Mouse (Mus musculus): ENCODE results near the gene Ptprf. TPM values are rescaled to one million over a fixed set of nuclear protein-coding genes. Genes with fewer than 3 reads are reported as not detected.

Ptprf gene
- polyA plus RNA-seq, 1 experiment from 2014 or later: 26.9 TPM

DNA sequence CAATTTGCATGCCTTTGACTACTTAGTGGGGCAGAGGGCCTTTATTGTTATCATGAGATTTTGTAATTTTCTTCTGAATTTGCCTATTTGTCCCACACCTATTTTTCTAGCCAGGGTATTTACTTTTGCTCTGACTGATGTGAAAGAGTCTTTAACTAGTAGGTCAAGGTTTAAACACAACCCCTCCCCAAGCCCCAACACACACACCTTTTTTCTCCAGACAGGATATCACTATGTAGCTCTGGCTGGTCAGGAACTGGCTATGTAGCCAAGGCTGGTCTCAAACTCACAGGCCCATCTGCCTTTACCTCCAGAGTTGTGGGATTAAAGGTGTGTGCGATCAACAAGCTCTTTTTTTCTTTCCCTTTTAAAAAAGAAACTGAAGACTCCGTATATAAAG lies 92.1 kb downstream of the Ptprf start:
- ATAC-seq (ENCODE audit: extremely low read depth, insufficient number of reproducible peaks, low FRiP score, low TSS enrichment): no peak

DNA sequence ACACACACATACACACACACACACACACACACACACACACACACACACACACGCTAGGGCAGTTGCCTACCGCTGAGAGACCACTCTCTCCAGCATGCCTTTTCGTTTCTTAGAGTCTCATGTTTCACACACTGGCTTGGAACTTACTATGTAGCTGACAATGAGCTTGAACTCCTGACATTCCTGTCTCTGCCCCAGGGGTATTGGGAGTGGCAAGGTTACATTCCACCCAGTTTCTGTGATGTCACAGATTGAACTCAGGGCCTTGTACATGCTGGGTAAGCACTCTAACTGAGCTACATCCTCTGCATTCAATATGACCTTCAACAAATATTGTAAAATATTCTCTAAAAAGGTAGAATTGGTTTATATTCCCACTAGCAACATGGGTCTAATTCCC lies 92.6 kb downstream of the Ptprf start:
- Histone ChIP-seq H3K27ac (replicated peaks) (no peak overlapping the region), H3K27me3 (replicated peaks) (no peaks in the 10 kb centered on the region), H3K4me3 (no peak overlapping the region), H3K9ac (no peak overlapping the region), H3K9me3 (no peaks in the 10 kb centered on the region; the same call in 1 of the 2 replicates), H3K4me2 (no peak overlapping the region), H3K4me1 (peaks cover 6% of the 10 kb centered on the region; the same call in 1 of the 2 replicates), H3K36me3 (no peaks in the 10 kb centered on the region)
- ATAC-seq (ENCODE audit: extremely low read depth, insufficient number of reproducible peaks, low FRiP score, low TSS enrichment): no peak
- WGBS: 78% methylated on average over 3 of the region's 3 CpGs

More for the DNA sequence above, 92.1 kb downstream of the Ptprf start:
- 86% methylated on average over 2 of the region's 2 CpGs for WGBS
- no peaks in the 10 kb centered on the region; the same call in 1 of the 2 replicates for H3K9me3 ChIP-seq
- no peak overlapping the region for H3K4me2 ChIP-seq
- H3K4me3 ChIP-seq: no peak overlapping the region
- H3K27ac ChIP-seq (replicated peaks): no peak overlapping the region
- H3K9ac ChIP-seq: no peak overlapping the region
- H3K36me3 ChIP-seq: no peaks in the 10 kb centered on the region
- peaks cover 6% of the 10 kb centered on the region; the same call in 1 of the 2 replicates for H3K4me1 ChIP-seq
- H3K27me3 ChIP-seq (replicated peaks): no peaks in the 10 kb centered on the region

DNA sequence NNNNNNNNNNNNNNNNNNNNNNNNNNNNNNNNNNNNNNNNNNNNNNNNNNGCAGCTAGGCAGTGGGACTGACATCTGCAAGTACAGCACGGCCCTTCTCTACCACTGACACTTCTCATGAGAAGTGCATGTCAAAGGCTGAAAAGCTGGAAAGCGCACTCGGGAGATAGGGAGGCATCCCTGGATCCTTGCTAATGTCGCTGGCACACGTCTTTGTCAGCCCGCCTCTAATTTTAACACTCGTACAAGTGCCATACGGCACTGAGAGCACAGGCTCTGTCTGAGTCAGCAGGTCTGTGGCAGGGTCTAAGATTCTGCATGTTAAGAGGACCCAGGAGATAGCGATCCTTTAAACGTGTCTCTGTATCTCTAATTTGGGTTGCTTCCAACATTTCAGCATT lies 95.0 kb downstream of the Ptprf start:
- Histone ChIP-seq H3K4me2 (peak overlapping the region; percentile 25), H3K9me3 (no peaks in the 10 kb centered on the region; the same call in 1 of the 2 replicates), H3K9ac (no peak overlapping the region), H3K27ac (replicated peaks) (peak overlapping the region; percentile 54; the same call in 1 of the 2 replicates), H3K4me3 (no peak overlapping the region), H3K4me1 (peaks cover 6% of the 10 kb centered on the region; the same call in 1 of the 2 replicates), H3K36me3 (no peaks in the 10 kb centered on the region), H3K27me3 (replicated peaks) (no peaks in the 10 kb centered on the region)
- ATAC-seq (ENCODE audit: extremely low read depth, insufficient number of reproducible peaks, low FRiP score, low TSS enrichment): no peak
- 34% methylated on average over 10 of the region's 10 CpGs for WGBS

DNA sequence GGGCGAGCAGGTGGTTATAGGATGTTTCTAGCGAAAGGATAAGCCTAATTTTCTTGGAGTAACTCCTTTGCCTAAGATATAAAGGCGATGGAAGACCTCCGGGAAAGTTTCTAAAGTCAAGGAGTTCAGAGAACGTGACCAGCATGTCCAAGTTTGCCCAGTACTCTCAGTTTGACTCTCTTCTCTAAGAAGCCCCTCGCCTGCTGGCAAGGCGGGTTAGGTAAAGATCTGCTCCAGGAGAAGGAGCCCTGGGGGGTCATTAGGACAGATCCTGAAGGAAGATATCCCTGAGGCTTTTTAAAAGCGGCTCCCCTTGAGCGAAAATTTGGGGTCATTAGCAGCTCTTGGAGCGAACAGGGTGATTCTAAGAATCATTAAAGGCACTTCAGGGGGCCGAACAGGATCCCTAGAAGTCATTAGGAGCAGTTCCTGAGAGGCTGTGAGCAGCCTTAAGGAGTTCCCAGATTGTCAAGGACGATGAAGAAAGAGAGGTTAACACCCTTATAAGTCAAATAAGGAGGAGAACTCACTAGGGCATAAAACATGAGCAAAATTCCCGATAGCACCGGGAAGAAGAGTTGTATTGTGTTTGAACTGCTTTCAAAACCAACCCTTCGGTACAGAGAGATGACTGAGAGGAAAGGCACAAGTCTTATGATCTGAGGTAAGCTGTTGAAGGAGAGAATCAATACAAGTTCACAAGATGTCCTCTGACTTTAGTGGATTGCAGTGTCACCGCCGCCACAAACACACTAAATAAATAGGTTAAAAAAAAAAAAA lies 110.7 kb downstream of the Ptprf start:
- Histone ChIP-seq H3K9me3 (no peaks in the 10 kb centered on the region), H3K9ac (peak overlapping the region; percentile 84), H3K27ac (replicated peaks) (peak overlapping the region; percentile 96), H3K4me3 (peak overlapping the region; percentile 77), H3K36me3 (peaks cover 20% of the 10 kb centered on the region), H3K4me1 (peaks cover 18% of the 10 kb centered on the region), H3K4me2 (peak overlapping the region; percentile 86), H3K27me3 (replicated peaks) (no peaks in the 10 kb centered on the region)
- ATAC-seq (ENCODE audit: extremely low read depth, insufficient number of reproducible peaks, low FRiP score, low TSS enrichment): no peak
- 14% methylated on average over 17 of the region's 17 CpGs for WGBS

GRCm38 (mm10) chr4:118179467-118180300 lies 111.5 kb downstream of the Ptprf start, which contains the start of gene Kdm4a:
TSS of gene Kdm4a (minus strand) at chr4:118180043.
- H3K4me3 ChIP-seq: peak within 1 kb of the TSS; percentile 77
- peak within 1 kb of the TSS; percentile 86 for H3K4me2 ChIP-seq
- peak; percentile 98 for ATAC-seq (ENCODE audit: extremely low read depth, insufficient number of reproducible peaks, low FRiP score, low TSS enrichment)
- H3K4me1 ChIP-seq: peaks cover 18% of the 10 kb centered on the region
- H3K9ac ChIP-seq: peak within 1 kb of the TSS; percentile 90
- H3K9me3 ChIP-seq: no peaks in the 10 kb centered on the region
- WGBS: under 1% methylated on average over 38 of the region's 38 CpGs
- H3K27me3 ChIP-seq (replicated peaks): no peaks in the 10 kb centered on the region
- H3K36me3 ChIP-seq: peaks cover 28% of the 10 kb centered on the region
- H3K27ac ChIP-seq (replicated peaks): peak within 1 kb of the TSS; percentile 96

GRCm38 (mm10) chr4:118178952-118179466 lies 112.2 kb downstream of the Ptprf start:
- Histone ChIP-seq H3K4me1 (peaks cover 18% of the 10 kb centered on the region), H3K9me3 (no peaks in the 10 kb centered on the region), H3K27ac (replicated peaks) (peak overlapping the region; percentile 96), H3K4me3 (peak overlapping the region; percentile 77), H3K27me3 (replicated peaks) (no peaks in the 10 kb centered on the region), H3K9ac (peak overlapping the region; percentile 90), H3K4me2 (peak overlapping the region; percentile 86), H3K36me3 (peaks cover 35% of the 10 kb centered on the region)
- 2% methylated on average over 12 of the region's 12 CpGs for WGBS
- ATAC-seq (ENCODE audit: extremely low read depth, insufficient number of reproducible peaks, low FRiP score, low TSS enrichment): no peak

- Histone ChIP-seq H3K9ac (no peak overlapping the region), H3K27me3 (replicated peaks) (no peaks in the 10 kb centered on the region), H3K27ac (replicated peaks) (no peak overlapping the region), H3K36me3 (peaks cover 100% of the 10 kb centered on the region), H3K4me2 (no peak overlapping the region), H3K4me1 (no peaks in the 10 kb centered on the region), H3K9me3 (no peaks in the 10 kb centered on the region), H3K4me3 (no peak overlapping the region)
- ATAC-seq (ENCODE audit: extremely low read depth, insufficient number of reproducible peaks, low FRiP score, low TSS enrichment): no peak
- WGBS: 89% methylated on average over 12 of the region's 12 CpGs
Measured at GRCm38 (mm10) chr4:118172461-118172860, 118.7 kb downstream of the Ptprf start.

DNA sequence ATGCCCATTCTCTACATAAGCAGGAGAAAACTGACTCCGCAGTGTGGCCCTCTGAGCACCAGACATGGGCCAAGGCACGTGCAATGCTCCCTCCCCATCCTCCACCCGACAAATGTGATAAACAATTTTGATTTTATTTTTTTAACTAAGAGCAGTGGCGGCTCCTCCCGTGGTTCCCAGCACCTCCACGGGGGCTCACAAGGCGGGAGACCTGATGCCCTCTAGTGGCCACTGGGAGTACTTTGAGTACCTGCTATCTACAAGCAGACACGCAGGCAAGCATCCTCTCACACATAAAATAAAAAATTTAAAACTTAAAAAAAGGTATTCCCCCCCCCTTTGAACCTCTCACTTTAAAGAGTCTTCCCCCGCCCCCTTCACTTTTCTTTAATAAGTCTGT lies 120.2 kb downstream of the Ptprf start:
- Histone ChIP-seq H3K9ac (no peak overlapping the region), H3K9me3 (no peaks in the 10 kb centered on the region), H3K4me2 (no peak overlapping the region), H3K27ac (replicated peaks) (no peak overlapping the region), H3K4me1 (no peaks in the 10 kb centered on the region), H3K4me3 (no peak overlapping the region), H3K36me3 (peaks cover 100% of the 10 kb centered on the region), H3K27me3 (replicated peaks) (no peaks in the 10 kb centered on the region)
- WGBS: 75% methylated on average over 9 of the region's 9 CpGs
- ATAC-seq (ENCODE audit: extremely low read depth, insufficient number of reproducible peaks, low FRiP score, low TSS enrichment): no peak

GRCm38 (mm10) chr4:118162123-118162522 lies 129.1 kb downstream of the Ptprf start:
- no peaks in the 10 kb centered on the region for H3K27me3 ChIP-seq (replicated peaks)
- H3K4me3 ChIP-seq: no peak overlapping the region
- H3K4me2 ChIP-seq: no peak overlapping the region
- 95% methylated on average over 12 of the region's 12 CpGs for WGBS
- H3K4me1 ChIP-seq: no peaks in the 10 kb centered on the region
- H3K36me3 ChIP-seq: peaks cover 97% of the 10 kb centered on the region
- no peaks in the 10 kb centered on the region; the same call in 1 of the 2 replicates for H3K9me3 ChIP-seq
- no peak overlapping the region for H3K9ac ChIP-seq
- H3K27ac ChIP-seq (replicated peaks): no peak overlapping the region
- ATAC-seq (ENCODE audit: extremely low read depth, insufficient number of reproducible peaks, low FRiP score, low TSS enrichment): no peak

Measured in heart, embryonic 13.5 days (tissue).